Mouse (Mus musculus) lung, postnatal 0 days (tissue): ENCODE data around the gene Tmem123.

Source experiments
- CTCF ChIP-seq: IDR thresholded peaks from 2 replicates; pipeline ENCODE4 v1.5.1; 2016; ENCODE audit warnings: antibody characterized with exemption, mild to moderate bottlenecking
- EP300 ChIP-seq: IDR thresholded peaks from 2 replicates; pipeline ENCODE4 v1.6.1; 2016; ENCODE audit warnings: antibody characterized with exemption, mild to moderate bottlenecking, control low read depth

DNA sequence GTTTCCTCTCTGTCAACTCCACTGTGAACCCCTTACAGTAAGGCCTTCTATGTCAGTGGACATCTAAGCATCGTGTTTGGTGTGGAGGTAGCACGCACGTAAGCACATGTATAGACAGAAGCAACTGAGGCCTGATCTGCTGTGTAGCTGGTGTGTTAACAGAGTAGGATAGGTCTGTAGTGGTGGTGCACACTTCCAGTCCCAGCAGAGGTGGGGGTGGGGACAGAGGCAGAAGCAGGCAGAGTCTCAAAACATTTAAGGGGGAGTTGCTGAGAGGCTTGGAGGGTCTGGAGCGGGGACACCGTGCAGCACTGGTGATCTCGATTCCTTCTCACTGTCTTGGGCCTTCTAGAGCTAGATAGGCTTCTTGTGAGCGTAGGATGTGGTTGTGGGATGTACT is 22.2 kb downstream of the Tmem123 start:
- no peak for TF ChIP-seq EP300
- TF ChIP-seq CTCF, result no peak
